Mouse (Mus musculus): Measurements from ENCODE around the gene Selenbp1. TPM values are rescaled to one million over a fixed set of nuclear protein-coding genes. Genes with fewer than 3 reads are reported as not detected.

The Selenbp1 gene
- polyA plus RNA-seq, 1 experiment: 0.16 TPM

DNA sequence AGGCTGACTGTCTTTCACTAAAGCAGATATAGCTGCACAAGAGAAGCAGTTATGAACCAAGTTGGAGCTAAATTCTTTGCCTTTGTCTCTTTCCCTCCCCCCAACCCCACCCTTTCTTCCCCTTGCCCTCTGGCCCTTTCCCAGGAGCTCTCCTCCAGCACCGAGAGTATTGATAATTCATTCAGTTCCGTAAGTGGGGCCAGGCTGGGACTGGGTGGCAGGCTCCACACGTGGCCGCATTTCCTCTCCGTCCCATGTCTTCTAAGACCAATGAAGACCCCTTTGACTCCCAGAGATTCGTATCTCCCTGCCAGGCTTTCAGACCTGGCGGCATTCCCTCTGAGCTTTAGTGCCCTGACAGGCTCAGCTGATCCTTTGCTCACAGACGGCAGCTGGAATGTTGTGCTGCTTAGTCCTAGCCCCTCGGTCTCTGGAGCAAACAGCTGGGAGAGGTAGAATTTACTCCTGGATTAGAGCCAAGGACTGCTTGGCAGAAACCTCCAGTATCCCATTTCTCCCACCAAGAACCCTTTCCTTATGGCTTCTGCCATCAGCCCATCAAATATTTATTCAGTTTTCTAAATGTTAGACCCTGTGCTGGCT, 56.4 kb downstream of the Selenbp1 start:
- TF ChIP-seq MYOD1 (IDR thresholded peaks at IDR 0.05; ENCODE audit: control insufficient read depth, insufficient read length, low read depth) (peak; percentile 55), MYOG (IDR thresholded peaks at IDR 0.05; ENCODE audit: control insufficient read depth, extremely low read depth, insufficient read length) (no peak)
- no peak overlapping the region for H3K4me3 ChIP-seq (ENCODE audit: insufficient read depth, poor library complexity, severe bottlenecking)
- H3ac ChIP-seq (ENCODE audit: control insufficient read depth, insufficient read length, low read depth): no peak overlapping the region
- H3K79me3 ChIP-seq (ENCODE audit: low read depth): peaks cover 4% of the 10 kb centered on the region
- peaks cover 46% of the 10 kb centered on the region for H3K36me3 ChIP-seq (ENCODE audit: control insufficient read depth, insufficient read depth)
- H3K27me3 ChIP-seq (ENCODE audit: control insufficient read depth, insufficient read depth, insufficient read length): no peaks in the 10 kb centered on the region
- peaks cover 19% of the 10 kb centered on the region for H3K79me2 ChIP-seq (ENCODE audit: control insufficient read depth, insufficient read depth)

Other genes with a start within 250 kb of the Selenbp1 start
- not detected for gene Selenbp2, start 239.5 kb upstream of the Selenbp1 start, polyA plus RNA-seq (2012; fragmentation: generic; extraction: Trizol)
- 0.05 TPM for gene Cgn, start 146.6 kb upstream of the Selenbp1 start, polyA plus RNA-seq (2012; fragmentation: generic; extraction: Trizol)
- 8.7 TPM for gene Pogz, start 95.5 kb upstream of the Selenbp1 start, polyA plus RNA-seq (2012; fragmentation: generic; extraction: Trizol)
- 496 TPM for gene Psmb4, start 46.1 kb upstream of the Selenbp1 start, polyA plus RNA-seq (2012; fragmentation: generic; extraction: Trizol)
- gene Rfx5, start 21.0 kb downstream of the Selenbp1 start, polyA plus RNA-seq (2012; fragmentation: generic; extraction: Trizol): 3.0 TPM
- gene Pi4kb, start 41.7 kb downstream of the Selenbp1 start, polyA plus RNA-seq (2012; fragmentation: generic; extraction: Trizol): 33.2 TPM
- 15.3 TPM for gene Zfp687, start 82.4 kb downstream of the Selenbp1 start, polyA plus RNA-seq (2012; fragmentation: generic; extraction: Trizol)
- gene Psmd4, start 109.6 kb downstream of the Selenbp1 start, polyA plus RNA-seq (2012; fragmentation: generic; extraction: Trizol): 264 TPM
- 21.2 TPM for gene Pip5k1a, start 173.9 kb downstream of the Selenbp1 start, polyA plus RNA-seq (2012; fragmentation: generic; extraction: Trizol)
- gene Vps72, start 178.0 kb downstream of the Selenbp1 start, polyA plus RNA-seq (2012; fragmentation: generic; extraction: Trizol): 83.4 TPM
- 0.23 TPM for gene Tmod4, start 191.4 kb downstream of the Selenbp1 start, polyA plus RNA-seq (2012; fragmentation: generic; extraction: Trizol)
- 22.2 TPM for gene Scnm1, start 201.0 kb downstream of the Selenbp1 start, polyA plus RNA-seq (2012; fragmentation: generic; extraction: Trizol)
- 3.4 TPM for gene Lysmd1, start 201.0 kb downstream of the Selenbp1 start, polyA plus RNA-seq (2012; fragmentation: generic; extraction: Trizol)
- gene Tnfaip8l2, start 209.3 kb downstream of the Selenbp1 start, polyA plus RNA-seq (2012; fragmentation: generic; extraction: Trizol): 0.21 TPM
- 5.4 TPM for gene Sema6c, start 227.4 kb downstream of the Selenbp1 start, polyA plus RNA-seq (2012; fragmentation: generic; extraction: Trizol)

All from C2C12 (cell line).